Mouse (Mus musculus) thymus, postnatal 0 days (tissue): Measurements from ENCODE around the gene Tmem41b. TPM values are rescaled to one million over a fixed set of nuclear protein-coding genes. Genes with fewer than 3 reads are reported as not detected.
"Not testable (repeated sequence)": the region's sequence is repeated elsewhere in the genome, so short reads cannot be mapped to it uniquely, and the experiment has no call there.

Experiments
- DNase-seq: peaks from one replicate; pipeline ENCODE4 v3.0.0-alpha.2; 2015; ENCODE audit warnings: low spot score
- polyA plus RNA-seq: library from polyadenylated mRNA; unstranded; fragments of >200 nt; fragmentation: Nextera tagmentation; extraction: Ambion mirVana; gene quantifications from 2 replicates; pipeline ENCODE4 v1.2.1, GENCODE M21; 2015

The Tmem41b gene
- polyA plus RNA-seq, result 47.7 and 48.8 TPM in 2 replicates

- peak; percentile 15 for DNase-seq
Observed at GRCm38 (mm10) chr7:109986775-109987174, at the start of gene Tmem41b. Gene Tmem41b (minus strand): TSS chr7:109986929.

GRCm38 (mm10) chr7:110030342-110030741 lies 43.6 kb upstream of the Tmem41b start:
- no peak for DNase-seq

- no peak for DNase-seq
Observed at GRCm38 (mm10) chr7:110028826-110029225, 42.1 kb upstream of the Tmem41b start.

GRCm38 (mm10) chr7:110026594-110026993 lies 39.9 kb upstream of the Tmem41b start:
- DNase-seq, result no peak

- no peak for DNase-seq
Observed at GRCm38 (mm10) chr7:110023553-110023952, 36.8 kb upstream of the Tmem41b start.

- DNase-seq, result peak; percentile 16
Observed at GRCm38 (mm10) chr7:110018631-110019482, 32.1 kb upstream of the Tmem41b start.

- peak; percentile 89 for DNase-seq
Observed at GRCm38 (mm10) chr7:110018117-110018630, 31.4 kb upstream of the Tmem41b start, which contains the start of gene Ipo7. Gene Ipo7 (plus strand): TSS chr7:110018274.

- DNase-seq, result no peak
Observed at GRCm38 (mm10) chr7:110014272-110014671, 27.5 kb upstream of the Tmem41b start.

GRCm38 (mm10) chr7:110011417-110011816 lies 24.7 kb upstream of the Tmem41b start:
- DNase-seq, result no peak

GRCm38 (mm10) chr7:110009084-110009483 lies 22.4 kb upstream of the Tmem41b start:
- DNase-seq, result no peak

GRCm38 (mm10) chr7:110008513-110008912 lies 21.8 kb upstream of the Tmem41b start:
- no peak for DNase-seq

- DNase-seq, result no peak
Observed at GRCm38 (mm10) chr7:110006471-110007195, 19.9 kb upstream of the Tmem41b start.

GRCm38 (mm10) chr7:110005976-110006375 lies 19.2 kb upstream of the Tmem41b start:
- no peak for DNase-seq

- no peak for DNase-seq
Observed at GRCm38 (mm10) chr7:110002968-110003367, 16.2 kb upstream of the Tmem41b start.

- no peak for DNase-seq
Observed at GRCm38 (mm10) chr7:110002092-110002491, 15.4 kb upstream of the Tmem41b start.

GRCm38 (mm10) chr7:109998388-109998787 lies 11.7 kb upstream of the Tmem41b start:
- no peak for DNase-seq

GRCm38 (mm10) chr7:109993157-109993959 lies 6.6 kb upstream of the Tmem41b start:
- no peak for DNase-seq

- DNase-seq, result no peak
Observed at GRCm38 (mm10) chr7:109991286-109991685, 4.6 kb upstream of the Tmem41b start.

GRCm38 (mm10) chr7:109986133-109986669 lies 528 bp downstream of the Tmem41b start:
- peak; percentile 98 for DNase-seq

- DNase-seq, result no peak
Observed at GRCm38 (mm10) chr7:109985661-109986132, 1.0 kb downstream of the Tmem41b start.

- not testable (repeated sequence) for DNase-seq
Observed at GRCm38 (mm10) chr7:109984608-109985007, 2.1 kb downstream of the Tmem41b start.
